Mouse (Mus musculus): Measurements from ENCODE around the gene Pcnp. TPM values are rescaled to one million over a fixed set of nuclear protein-coding genes. Genes with fewer than 3 reads are reported as not detected.

Pcnp gene
- polyA plus RNA-seq, 1 experiment: 25.4 TPM

GRCm38 (mm10) chr16:56012789-56013743 is 16.5 kb downstream of the Pcnp start:
- no peak for TF ChIP-seq POLR2A (IDR thresholded peaks at IDR 0.05; ENCODE audit: borderline replicate concordance, extremely low read depth, low read depth, low read length)
- no peak for TF ChIP-seq CTCF (IDR thresholded peaks at IDR 0.05; ENCODE audit: insufficient read depth, low read length)
- no peak for DNase-seq
- no peaks in the 10 kb centered on the region for H3K4me1 ChIP-seq (ENCODE audit: control insufficient read depth, insufficient read depth, low read length)
- WGBS: 89% methylated on average over 10 of the region's 10 CpGs
- no peak overlapping the region for H3K4me3 ChIP-seq (replicated peaks; ENCODE audit: extremely low read depth, low read depth, low read length)

- H3K4me1 ChIP-seq (ENCODE audit: control insufficient read depth, insufficient read depth, low read length): no peaks in the 10 kb centered on the region
Observed at GRCm38 (mm10) chr16:56008862-56009261, 20.7 kb downstream of the Pcnp start.

GRCm38 (mm10) chr16:56006798-56007197 is 22.7 kb downstream of the Pcnp start:
- Histone ChIP-seq H3K4me1 (ENCODE audit: control insufficient read depth, insufficient read depth, low read length) (no peaks in the 10 kb centered on the region), H3K4me3 (replicated peaks; ENCODE audit: extremely low read depth, low read depth, low read length) (no peak overlapping the region)
- TF ChIP-seq POLR2A (IDR thresholded peaks at IDR 0.05; ENCODE audit: borderline replicate concordance, extremely low read depth, low read depth, low read length) (no peak), CTCF (IDR thresholded peaks at IDR 0.05; ENCODE audit: insufficient read depth, low read length) (no peak)
- no peak for DNase-seq
- WGBS: 89% methylated on average over 11 of the region's 11 CpGs

More at GRCm38 (mm10) chr16:56008862-56009261, 20.7 kb downstream of the Pcnp start:
- H3K4me3 ChIP-seq (replicated peaks; ENCODE audit: extremely low read depth, low read depth, low read length): no peak overlapping the region
- 62% methylated on average over 1 of the region's 1 CpGs for WGBS
- DNase-seq: no peak
- TF ChIP-seq POLR2A (IDR thresholded peaks at IDR 0.05; ENCODE audit: borderline replicate concordance, extremely low read depth, low read depth, low read length) (no peak), CTCF (IDR thresholded peaks at IDR 0.05; ENCODE audit: insufficient read depth, low read length) (no peak)

DNA sequence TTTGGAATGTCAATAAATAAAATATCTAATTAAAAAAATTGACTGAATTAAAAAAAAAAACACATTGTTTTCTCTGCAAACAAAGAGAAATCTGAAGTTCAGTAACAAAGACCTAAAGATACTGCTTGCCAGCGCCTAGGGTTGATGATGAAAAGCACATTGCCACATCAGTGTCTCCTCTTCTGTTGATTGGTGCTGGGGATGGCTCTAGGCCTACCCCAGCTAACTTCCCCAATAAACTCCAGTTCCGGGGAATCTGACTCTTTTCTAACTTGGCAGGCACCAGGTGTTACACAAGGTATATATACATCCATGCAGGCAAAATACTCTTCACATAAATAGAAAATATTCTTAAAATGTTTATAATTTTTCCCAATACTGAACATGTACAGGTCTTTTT is 35.3 kb downstream of the Pcnp start:
- no peaks in the 10 kb centered on the region for H3K4me1 ChIP-seq (ENCODE audit: control insufficient read depth, insufficient read depth, low read length)
- TF ChIP-seq CTCF (IDR thresholded peaks at IDR 0.05; ENCODE audit: insufficient read depth, low read length): no peak
- TF ChIP-seq POLR2A (IDR thresholded peaks at IDR 0.05; ENCODE audit: borderline replicate concordance, extremely low read depth, low read depth, low read length): no peak
- WGBS: 89% methylated on average over 2 of the region's 2 CpGs
- no peak for DNase-seq
- H3K4me3 ChIP-seq (replicated peaks; ENCODE audit: extremely low read depth, low read depth, low read length): no peak overlapping the region

- Histone ChIP-seq H3K4me3 (replicated peaks; ENCODE audit: extremely low read depth, low read depth, low read length) (no peak overlapping the region), H3K4me1 (ENCODE audit: control insufficient read depth, insufficient read depth, low read length) (no peaks in the 10 kb centered on the region)
- TF ChIP-seq POLR2A (IDR thresholded peaks at IDR 0.05; ENCODE audit: borderline replicate concordance, extremely low read depth, low read depth, low read length): no peak
- TF ChIP-seq CTCF (IDR thresholded peaks at IDR 0.05; ENCODE audit: insufficient read depth, low read length): no peak
- 80% methylated on average over 4 of the region's 4 CpGs for WGBS
- no peak for DNase-seq
Observed at GRCm38 (mm10) chr16:55990311-55990710, 39.2 kb downstream of the Pcnp start.

GRCm38 (mm10) chr16:55986001-55986400 is 43.5 kb downstream of the Pcnp start:
- no peak for DNase-seq
- no peak for TF ChIP-seq POLR2A (IDR thresholded peaks at IDR 0.05; ENCODE audit: borderline replicate concordance, extremely low read depth, low read depth, low read length)
- TF ChIP-seq CTCF (IDR thresholded peaks at IDR 0.05; ENCODE audit: insufficient read depth, low read length): no peak
- Histone ChIP-seq H3K4me1 (ENCODE audit: control insufficient read depth, insufficient read depth, low read length) (no peaks in the 10 kb centered on the region), H3K4me3 (replicated peaks; ENCODE audit: extremely low read depth, low read depth, low read length) (no peak overlapping the region)
- WGBS: 95% methylated on average over 3 of the region's 3 CpGs

DNA sequence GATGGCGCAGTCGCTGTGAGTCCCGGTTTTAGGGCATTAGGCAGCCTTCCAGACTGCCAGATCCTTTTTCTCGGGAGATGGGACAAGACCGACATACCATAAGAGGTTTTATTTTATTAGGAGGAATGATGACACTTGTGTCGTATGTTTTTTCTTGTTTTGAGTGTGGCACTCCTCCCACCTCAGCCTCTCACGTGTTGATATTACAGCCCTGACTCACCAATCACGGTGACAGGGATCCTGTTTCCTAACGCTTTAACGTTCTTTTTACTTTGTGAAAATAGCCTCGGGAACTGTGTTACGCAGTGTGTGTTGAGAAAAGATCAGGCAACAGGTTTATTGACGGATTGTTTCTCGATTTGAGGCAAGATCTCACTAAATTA is 54.6 kb downstream of the Pcnp start:
- WGBS: 2% methylated on average over 14 of the region's 14 CpGs
- Histone ChIP-seq H3K4me3 (replicated peaks; ENCODE audit: extremely low read depth, low read depth, low read length) (peak overlapping the region; percentile 90), H3K4me1 (ENCODE audit: control insufficient read depth, insufficient read depth, low read length) (no peaks in the 10 kb centered on the region)
- no peak for DNase-seq
- TF ChIP-seq CTCF (IDR thresholded peaks at IDR 0.05; ENCODE audit: insufficient read depth, low read length) (no peak), POLR2A (IDR thresholded peaks at IDR 0.05; ENCODE audit: borderline replicate concordance, extremely low read depth, low read depth, low read length) (no peak)

DNA sequence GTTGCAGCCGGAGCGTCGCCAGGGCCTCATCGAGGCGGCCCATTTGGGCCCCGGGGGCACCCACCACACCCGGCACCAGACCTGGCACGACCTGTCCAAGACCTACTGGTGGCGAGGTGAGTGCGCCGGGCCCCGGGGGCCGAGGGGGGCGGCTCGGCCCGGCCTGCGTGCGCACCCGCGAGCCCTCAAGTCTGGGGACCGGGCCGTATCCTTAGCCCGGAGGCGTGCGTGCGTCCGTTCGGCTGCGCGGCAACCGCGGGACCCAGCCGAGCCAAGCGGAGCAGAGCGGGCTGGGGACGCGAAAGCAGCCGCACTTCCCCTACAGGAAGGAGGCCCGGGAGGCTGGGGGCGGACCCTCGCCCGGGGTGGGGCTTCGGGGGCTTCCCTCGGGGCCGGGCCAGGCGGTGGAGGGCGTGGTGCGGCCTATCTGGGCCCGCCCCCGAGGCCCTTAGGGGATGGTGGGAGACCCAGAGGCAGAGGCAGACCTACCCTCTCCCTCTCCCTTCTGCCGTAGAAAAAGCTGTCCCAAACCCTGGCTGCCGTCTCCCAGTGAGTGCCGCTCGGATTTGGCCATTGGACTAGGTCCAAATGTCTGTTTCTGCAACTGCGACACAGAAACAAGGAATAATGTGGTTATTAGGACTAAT is 55.2 kb downstream of the Pcnp start:
- WGBS: 1% methylated on average over 55 of the region's 55 CpGs
- TF ChIP-seq CTCF (IDR thresholded peaks at IDR 0.05; ENCODE audit: insufficient read depth, low read length) (no peak), POLR2A (IDR thresholded peaks at IDR 0.05; ENCODE audit: borderline replicate concordance, extremely low read depth, low read depth, low read length) (peak; percentile 91; the same call in 1 of the 2 replicates)
- H3K4me3 ChIP-seq (replicated peaks; ENCODE audit: extremely low read depth, low read depth, low read length): peak overlapping the region; percentile 90
- H3K4me1 ChIP-seq (ENCODE audit: control insufficient read depth, insufficient read depth, low read length): no peaks in the 10 kb centered on the region
- DNase-seq: peak; percentile 89

DNA sequence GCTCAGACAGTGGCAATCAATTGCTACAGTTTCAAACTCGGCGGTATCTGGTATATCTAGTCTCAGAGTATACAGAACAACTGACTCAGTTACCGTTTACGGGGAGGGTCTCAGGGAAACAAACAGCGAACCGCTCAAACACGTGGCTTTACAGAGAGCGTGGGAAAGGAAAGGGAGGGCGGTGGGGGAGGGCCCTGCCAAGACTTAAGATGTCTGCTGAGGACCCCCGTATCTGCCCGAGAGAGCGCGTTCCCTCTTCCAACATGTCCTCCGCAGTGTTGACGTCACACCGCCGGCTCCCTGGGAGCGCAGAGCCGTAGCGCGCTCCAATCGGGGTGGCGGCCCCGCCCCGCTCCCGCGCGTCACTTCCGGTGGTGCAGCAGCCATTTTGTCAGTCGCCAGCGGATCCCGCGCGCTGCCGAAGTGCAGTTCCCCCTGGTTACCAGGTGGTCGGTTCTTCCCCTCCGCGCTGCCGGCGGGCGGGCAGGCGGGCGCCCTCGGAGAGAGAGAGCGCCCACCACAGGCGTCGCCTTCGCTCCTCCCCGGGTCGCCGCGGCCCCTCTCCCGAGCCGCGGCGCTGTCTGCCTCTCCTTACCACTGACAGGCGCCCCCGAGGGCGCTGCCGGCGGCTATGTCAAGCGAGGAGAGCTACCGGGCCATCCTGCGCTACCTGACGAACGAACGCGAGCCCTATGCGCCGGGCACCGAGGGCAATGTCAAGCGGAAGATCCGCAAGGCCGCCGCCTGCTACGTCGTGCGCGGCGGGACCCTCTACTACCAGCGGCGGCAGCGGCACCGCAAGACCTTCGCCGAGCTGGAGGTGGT is 55.9 kb downstream of the Pcnp start, which contains the start of gene Zbtb11:
Gene Zbtb11 (plus strand): TSS at position 453 of the 825 bp plus-strand sequence.
- under 1% methylated on average over 84 of the region's 86 CpGs for WGBS
- Histone ChIP-seq H3K4me3 (replicated peaks; ENCODE audit: extremely low read depth, low read depth, low read length) (peak within 1 kb of the TSS; percentile 90), H3K4me1 (ENCODE audit: control insufficient read depth, insufficient read depth, low read length) (no peaks in the 10 kb centered on the region)
- peak; percentile 99 for DNase-seq
- peak; percentile 72; the same call in 1 of the 2 replicates for TF ChIP-seq POLR2A (IDR thresholded peaks at IDR 0.05; ENCODE audit: borderline replicate concordance, extremely low read depth, low read depth, low read length)
- no peak for TF ChIP-seq CTCF (IDR thresholded peaks at IDR 0.05; ENCODE audit: insufficient read depth, low read length)

All from lung, adult 2 months (tissue).